Mouse (Mus musculus) Muller cell, postnatal 12 days (primary cell): ENCODE results near the gene Cmss1.
"Not testable (repeated sequence)": the region's sequence is repeated elsewhere in the genome, so short reads cannot be mapped to it uniquely, and the experiment has no call there.

Source experiments
- DNase-seq: peaks from one replicate; pipeline ENCODE4 v3.0.0-alpha.2; 2015; ENCODE audit errors: inconsistent ontology term

The Cmss1 gene

DNA sequence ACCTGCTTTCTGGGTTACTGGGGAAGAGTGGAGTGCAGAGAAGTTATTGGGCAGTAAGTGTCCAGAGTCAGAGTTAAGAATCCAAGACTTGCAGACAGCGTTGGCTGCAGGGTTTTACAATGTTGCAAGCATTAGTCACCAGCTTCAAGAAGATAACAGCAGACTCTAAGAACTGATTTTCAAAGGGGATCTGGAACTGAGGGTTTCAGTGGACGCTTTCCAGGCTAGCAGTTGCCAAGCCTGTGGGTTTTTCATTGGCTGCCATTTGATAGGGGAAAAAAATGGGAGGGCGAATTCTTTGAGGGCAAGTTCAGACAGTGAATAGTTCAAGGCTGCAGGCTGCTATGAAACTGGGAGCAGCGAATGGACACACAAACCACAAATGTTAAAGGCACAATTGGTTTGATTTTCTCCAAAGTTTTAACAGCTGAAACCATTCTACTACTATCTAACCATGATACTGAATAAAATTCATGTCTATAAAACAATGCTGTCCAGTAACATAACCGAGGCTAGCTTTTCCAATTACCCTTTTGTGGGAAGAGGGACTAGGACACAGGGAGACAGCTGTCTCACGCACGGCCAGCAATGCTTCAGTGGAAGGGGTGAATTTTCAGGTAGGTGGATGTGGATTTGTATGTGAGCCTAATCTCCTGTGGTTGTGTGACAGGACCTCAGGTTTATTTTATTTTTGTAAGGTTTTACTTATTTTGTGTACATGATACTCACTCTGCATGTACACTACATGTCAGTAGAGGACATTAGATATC is 179.0 kb downstream of the Cmss1 start:
- peak; percentile 90 for DNase-seq

DNA sequence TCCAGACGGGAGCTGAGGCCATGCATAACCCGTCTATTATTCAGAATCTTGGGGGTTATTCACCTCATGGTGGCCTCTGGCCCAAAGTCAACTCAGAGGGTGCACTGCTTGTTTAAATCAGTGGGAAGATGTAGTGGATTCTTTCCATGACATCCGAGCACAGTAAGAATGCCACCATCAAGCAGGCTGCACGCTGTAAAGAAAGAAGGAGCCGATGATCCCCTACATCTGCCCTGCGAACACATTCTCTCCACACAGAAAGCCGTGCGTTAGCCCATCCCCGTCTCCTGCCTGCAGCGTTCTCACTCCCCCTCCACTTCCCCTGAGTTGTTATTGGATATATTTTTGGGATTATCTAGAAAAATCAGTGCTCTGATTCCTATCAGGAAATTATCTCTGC is 180.0 kb downstream of the Cmss1 start:
- DNase-seq: peak; percentile 19

DNA sequence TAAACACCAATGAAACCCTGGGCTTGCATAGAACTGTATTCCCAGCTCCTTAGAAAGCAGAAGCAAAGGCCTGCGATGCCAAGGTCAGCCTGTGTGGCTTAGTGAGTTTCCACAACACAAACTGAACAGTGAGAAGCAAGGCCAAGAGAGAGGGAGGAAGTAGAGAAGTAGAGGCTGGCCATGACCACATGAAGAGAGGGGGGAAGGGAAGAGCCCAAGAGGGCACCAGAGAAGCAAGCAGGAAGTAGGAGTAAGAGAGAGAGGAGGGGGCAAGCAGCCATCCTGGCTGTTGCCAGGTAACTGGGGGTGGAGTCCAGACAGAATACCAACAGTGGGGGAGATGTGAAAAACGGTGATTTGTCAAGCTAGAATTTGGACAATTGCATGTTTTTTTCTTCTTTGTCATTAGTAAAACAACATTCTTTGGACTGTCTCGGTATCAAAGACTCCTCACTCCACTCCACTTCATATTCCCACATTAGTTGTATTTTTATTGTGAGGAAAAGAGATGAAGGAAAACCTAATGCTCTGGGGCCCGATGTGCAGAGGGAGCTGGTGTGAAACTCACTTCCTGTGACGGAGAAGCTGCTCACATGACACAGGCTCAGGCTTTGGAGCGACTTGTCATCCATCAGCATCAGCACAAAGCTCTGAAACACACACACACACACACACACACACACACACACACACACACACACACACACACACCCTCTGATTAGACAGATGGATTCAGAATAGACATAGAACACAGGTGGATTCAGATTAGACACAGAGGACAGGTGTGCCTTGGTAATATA is 183.5 kb downstream of the Cmss1 start:
- no peak for DNase-seq

DNA sequence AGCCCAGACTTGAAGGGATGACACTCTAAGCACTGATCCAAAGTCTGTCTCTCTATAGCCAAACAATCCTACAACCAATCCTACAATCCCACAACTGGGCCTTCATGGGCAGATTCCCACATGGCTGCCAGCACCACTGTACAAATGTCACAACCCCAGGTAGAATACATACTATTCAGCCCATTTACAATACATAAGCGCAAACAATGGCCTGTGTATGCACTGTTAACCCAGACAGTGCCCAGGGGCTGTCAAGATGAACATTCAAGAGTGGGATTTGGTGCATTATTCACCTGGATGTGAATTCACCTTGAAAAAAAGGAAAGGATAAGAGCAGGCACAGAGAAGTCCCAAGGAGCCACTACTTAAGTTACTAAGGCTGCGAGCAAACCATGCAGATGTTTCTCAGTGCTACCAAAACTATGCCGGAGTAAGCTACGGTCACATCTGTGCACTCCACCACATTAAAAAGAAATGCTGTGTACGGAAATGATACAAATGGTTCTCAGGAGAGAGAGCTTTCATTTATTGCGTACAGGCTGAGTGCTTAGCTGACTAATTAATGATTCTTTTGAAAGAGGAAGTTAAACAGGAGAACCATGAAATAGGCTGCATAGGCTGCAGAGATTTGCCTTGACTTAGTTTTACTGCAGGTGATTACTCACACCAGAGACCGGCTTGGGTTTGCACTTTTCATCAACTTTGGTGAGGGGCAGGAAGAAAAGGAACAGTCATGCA is 184.8 kb downstream of the Cmss1 start:
- no peak for DNase-seq

DNA sequence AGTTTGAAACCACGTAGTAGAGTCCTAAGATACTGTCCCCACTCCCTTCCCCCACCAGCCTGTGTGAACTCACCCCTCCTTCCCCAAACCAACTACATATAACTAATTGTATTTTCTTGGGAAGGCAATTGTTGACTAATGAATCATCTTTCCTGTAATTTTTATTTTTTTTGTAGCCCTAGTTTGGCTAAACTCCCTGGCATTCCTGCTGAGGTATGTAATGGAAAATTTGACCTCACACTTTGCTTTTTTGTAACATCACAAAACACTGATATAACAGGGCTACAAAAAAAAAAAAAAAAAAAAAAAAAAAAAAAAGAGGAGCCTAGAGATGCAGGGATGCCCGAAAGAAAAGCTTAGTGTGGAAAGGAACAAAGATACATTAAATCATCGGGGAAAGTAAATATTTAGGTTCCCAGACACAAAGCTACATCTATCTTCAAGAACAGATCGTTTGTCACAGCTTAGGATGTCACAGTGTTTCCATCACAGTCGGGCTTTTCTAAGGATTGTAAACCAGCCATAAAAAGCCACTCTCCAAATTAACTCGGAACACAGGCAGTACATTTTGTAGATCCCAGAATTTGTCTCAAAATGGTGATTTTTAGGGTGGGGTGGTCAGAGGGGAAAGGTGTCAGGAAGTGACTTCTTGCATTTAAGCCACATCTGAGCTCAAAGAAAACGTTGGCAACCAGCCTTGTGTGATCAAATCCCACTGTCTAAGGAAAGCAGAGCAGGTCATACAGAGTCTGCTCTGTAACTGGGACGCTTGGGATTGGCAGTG is 185.7 kb downstream of the Cmss1 start:
- peak; percentile 94 for DNase-seq

DNA sequence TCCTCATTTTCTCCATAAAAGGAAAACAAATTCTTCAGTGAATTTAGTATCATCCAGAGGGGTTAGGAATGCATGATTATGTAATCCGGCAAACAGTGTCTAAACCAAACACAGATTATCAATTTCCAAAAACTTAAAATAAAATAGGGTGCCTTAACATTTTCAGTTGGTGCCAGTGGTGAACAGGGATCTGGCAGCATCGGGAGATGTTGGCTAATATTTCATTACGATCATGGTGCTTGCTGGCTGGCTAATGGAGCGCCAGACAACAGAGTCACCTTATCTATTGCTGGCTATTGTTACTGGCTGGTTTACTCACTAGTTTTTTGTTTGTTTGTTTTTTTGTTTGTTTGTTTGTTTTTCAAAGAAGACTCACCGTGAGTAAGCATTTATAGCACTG is 186.8 kb downstream of the Cmss1 start:
- DNase-seq: peak; percentile 50

DNA sequence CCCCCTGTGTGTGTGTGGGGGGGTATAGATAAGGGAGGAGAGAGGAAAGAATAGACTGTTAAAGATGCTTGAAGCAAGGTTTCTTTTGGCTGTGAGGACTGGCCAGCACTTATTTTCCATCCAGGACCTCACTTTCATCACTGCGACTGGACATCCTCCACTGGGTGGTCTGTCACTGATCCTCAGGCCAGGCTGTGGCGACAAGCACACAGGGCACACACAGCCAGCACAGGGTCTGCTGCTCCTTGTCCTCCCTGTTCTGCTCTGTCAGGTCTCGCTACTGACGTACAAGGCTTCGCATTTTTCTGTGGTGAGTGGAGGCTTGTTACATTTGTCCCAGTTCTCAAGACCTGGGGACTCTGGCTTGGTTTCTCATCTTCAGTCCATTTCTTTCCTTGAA is 187.3 kb downstream of the Cmss1 start:
- peak; percentile 81 for DNase-seq

DNA sequence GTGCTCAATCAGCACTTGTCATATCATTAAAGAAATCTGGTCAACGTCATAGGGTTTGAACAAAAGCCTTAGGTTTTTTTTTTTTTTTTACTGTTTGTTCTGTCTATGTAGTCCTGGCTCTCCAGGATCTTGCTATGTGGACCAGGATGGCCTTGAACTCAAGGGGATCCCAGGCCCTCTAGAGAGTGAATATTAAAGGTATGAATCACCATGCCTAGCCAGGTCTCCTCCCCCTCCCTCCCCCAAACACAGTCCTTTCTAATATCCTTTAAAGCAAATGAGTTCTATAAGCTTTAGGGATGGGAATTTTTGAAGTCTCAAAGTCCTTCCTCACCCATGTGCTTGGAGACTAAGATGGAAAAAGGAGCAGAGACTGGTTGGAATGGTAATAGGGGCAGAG is 188.7 kb downstream of the Cmss1 start:
- no peak for DNase-seq

DNA sequence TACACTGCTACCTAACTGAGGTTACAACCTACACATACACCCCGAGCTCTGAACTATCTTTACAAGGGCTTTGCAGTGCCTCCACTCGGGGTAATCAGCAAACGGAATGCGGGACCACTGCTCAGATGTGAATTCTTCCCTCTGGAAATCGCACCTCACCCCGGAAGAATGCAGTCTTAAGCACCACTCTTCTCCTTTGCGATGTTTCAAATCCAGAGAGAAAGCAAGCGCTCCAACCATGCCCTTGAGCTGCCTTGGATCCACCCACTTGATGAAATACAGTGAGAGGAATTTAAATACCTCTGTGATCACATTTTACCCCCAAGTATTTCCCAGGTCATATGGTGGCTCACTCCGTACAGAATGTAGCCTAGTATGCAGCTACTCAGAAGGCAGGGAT is 189.6 kb downstream of the Cmss1 start:
- no peak for DNase-seq

DNA sequence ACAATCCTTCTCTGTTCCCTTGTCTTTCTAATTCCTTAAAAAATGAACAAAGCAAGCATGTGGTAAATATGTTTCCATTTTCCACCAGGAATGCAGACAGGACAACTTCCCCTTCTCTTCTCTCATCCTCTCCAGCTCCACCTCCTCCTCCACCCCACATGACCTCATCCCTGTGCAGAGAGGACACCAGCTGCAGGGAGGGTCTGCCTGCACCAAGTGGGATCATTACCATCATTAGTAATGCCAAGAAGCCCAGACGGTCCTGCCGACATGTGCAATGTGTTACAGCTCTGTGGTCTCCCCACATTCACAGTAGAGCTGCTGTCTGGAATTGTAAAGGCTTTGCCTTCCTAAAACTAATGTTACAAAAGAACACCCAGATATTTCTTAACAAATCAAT is 190.6 kb downstream of the Cmss1 start:
- DNase-seq: peak; percentile 76

DNA sequence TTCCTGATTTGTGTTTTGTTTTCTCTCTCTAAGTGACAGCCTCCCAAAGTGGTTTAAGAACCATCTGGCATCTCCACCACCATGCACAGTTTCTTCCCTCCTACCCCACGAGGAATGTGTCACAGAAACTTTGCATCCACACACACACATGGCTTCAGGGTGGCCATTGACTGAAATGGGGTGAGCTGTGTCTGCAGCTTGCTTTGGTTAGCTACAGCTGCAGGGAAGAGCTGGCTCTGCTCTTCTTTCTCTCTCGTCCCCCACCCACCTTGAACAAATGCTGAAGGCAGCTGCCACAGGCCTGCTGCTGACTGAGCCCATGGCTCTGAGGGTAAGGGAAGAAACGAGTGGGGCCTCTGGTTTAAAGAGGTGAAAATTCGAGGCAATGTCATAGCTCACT is 193.9 kb downstream of the Cmss1 start:
- no peak for DNase-seq

DNA sequence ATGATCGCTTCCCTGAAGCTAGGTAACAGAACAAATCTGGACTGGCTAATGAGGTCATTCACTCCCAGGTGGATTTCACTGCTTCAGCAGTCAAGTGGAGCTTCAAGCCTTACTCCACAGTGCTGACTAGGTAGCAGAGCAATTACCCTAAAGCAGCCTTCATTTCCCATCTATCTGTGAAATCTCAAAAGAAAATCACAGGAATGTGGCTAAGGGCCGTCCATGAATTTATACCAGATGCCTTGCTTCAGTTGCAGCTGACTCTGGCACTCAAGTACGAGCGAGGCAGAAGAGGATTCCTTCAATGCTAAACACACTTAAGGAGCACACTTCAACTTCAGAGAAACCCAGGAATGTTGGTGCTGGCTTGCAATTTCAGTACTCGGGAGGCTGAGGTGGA is 202.8 kb downstream of the Cmss1 start:
- DNase-seq: no peak

DNA sequence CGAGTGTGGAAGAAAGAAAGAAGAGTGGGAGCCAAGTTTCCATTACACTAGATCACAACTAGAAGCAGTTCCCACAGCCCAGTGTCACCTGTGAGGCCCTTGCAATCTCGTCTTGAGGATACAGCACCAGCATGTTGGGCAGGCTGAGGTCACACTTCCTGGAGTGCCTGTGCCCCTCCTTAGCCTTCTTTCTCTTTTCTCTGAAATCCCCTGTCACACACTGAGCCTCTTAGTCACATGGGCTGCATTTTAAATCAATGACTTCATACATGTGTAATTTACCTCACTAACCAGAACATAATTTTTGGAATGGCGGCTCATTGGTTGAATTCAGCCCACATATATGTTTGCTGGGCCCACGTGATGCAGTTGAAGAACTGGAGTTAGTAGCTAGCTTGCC is 203.8 kb downstream of the Cmss1 start:
- no peak for DNase-seq

DNA sequence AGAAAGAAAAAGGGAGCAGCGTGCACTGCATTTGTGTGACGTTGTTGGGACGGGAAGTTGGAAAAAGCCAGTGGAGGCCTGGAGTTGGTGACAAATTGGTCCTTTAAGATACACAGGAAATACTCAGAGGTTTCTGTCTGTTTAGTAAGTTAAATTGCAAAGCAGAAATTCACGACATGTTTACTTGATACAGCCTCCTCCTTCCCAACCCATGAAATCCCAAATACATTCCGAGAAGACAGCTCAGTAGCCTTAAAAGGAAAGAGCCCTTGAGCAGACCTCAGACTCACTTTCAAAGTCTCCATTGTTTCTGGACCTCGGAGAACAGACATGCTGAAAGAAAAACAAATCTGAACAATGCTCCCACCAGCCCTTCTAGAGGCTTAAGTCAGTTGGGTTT is 205.0 kb downstream of the Cmss1 start:
- no peak for DNase-seq

DNA sequence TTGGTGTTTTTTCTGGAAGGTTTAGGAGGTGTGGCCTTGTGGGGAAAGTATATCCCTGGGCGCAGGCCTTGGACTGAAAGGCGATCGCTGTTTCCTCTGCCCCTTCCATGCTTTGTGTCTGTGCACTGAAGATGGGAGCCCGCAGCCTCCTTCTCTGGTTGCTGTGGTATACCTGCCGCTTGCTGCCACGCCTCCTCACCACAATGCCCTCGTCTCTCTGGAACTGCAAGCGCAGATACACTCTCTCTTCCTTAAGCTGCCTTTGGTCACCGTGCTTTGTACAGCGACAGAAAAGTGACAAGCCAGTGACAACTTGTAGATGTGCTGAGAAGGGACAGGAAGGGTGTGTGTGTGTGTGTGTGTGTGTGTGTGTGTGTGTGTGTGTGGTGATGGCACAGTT is 207.1 kb downstream of the Cmss1 start:
- DNase-seq: no peak

DNA sequence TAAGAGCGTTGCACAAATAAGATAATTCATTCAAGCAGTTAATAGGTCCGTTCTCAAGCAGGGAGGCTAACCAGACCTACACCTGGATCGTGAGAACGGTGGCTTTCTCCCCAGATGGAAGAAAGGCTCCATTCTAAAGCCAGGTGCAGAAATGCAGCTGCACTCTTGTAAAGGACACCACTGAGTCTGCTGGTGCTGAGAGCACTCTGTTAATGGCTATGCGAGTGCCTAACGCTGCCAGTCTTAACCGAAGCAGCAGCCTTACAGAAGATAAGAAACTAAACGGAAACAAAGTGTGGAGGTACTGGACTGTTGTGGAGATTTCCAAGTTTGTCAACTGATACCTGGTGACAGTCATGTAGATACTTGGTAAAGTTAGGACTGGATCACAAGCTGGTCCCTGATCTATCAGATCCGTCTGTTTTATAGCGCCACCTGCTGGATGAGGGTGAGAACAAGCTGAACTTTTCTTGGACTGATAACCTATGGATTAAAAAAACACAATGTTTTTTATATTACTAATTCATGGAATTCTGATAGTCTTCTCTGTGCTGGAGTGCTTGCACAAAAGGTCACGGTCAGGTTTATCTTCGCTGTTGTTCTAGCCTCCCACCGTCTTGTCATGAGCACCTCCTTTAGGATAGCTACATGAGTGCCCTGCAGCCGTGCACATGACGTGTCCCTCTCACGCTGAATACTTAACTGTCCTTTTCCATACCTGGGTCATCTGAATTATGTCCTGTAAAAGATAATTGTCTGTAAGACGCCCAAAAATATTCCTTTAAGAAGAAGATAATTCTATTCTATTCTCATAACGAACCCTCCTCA is 208.1 kb downstream of the Cmss1 start:
- peak; percentile 51 for DNase-seq

DNA sequence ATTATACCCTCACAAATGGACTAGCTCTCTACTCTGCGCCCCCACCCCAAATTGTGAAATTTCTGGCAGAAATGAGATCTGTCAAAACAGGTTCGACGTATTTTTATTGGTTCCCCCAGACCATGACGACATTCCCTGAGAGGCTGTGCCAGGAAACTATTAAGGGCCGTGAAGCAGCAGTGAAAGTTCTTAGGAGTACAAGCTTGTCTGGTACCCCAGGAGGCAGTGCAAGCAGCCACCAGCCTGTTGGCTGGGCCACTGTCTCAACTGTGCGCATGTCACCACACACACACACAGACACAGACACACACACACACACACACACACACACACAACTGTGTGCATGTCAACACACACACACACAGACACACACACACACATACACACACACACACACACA is 208.8 kb downstream of the Cmss1 start:
- no peak for DNase-seq

DNA sequence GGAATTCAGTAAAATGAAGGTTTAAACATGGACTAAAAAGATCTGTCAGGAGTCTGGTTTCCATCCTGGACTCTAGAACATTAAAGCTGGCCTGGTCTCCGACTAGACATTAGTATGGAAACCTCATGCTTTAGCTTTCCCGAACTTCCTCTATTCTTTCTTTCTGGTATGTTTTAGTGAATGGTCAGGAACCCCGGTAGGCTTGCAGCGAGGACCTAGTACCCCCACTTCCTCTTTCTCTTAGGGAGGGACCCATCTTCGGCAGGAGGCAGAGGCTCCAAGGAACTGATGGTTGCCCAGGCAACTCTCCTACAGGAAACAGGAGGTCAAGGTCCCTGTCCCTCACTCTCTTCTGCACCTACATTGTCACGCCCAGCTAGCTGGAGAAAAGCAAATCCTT is 210.4 kb downstream of the Cmss1 start:
- DNase-seq: no peak

DNA sequence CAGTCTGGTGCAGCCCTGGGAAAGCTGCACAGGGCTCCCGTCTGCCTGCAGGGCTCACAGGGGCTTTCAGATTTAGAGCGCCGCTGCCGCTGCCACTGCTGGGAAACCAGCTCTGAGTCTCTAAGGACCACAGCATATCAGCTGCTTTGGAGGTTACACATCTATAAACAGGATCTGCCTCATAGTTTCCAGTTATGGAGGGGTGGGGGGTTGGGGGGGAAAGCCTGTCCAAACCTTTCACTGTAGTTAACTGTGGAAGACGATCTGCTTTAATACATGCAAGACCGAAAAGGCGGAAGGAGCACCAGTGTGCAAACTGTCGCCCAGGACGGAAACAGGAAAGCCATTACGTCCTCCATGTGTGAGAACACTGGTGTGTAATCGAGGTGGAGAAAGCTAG is 213.5 kb downstream of the Cmss1 start:
- peak; percentile 31 for DNase-seq

DNA sequence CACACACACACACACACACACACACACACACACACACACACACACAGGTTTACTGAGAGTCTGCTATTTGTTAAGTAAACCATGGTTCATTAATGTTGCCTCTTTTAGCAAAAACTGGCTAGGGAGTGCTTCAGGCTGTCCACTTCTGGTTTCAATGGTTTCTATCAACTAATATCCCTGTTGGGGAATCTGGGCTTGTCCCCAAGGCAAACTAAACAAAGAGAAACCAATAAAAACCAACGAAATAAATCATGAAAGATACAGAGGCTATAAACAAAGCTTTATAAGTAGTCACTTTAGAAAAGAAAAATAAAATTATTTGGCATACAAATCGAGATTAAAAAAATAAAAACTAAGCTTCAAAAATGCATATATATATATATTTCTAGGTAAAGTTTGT is 214.2 kb downstream of the Cmss1 start:
- DNase-seq: no peak

DNA sequence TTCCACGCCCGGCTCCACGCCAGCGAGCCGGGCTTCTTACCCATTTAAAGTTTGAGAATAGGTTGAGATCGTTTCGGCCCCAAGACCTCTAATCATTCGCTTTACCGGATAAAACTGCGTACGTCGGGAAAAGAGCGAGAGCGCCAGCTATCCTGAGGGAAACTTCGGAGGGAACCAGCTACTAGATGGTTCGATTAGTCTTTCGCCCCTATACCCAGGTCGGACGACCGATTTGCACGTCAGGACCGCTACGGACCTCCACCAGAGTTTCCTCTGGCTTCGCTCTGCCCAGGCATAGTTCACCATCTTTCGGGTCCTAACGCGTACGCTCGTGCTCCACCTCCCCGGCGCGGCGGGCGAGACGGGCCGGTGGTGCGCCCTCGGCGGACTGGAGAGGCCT is 215.5 kb downstream of the Cmss1 start:
- DNase-seq: not testable (repeated sequence)
